Mouse (Mus musculus) testis, adult 2 months (tissue): Measurements from ENCODE around the gene Btbd9.

Experiments used
- CTCF ChIP-seq: fragments of 200-500 bp; IDR thresholded peaks from 2 replicates; pipeline ENCODE4 v1.5.1; 2012; ENCODE audit warnings: low read depth, mild to moderate bottlenecking, inconsistent platforms, low read length, moderate library complexity; ENCODE audit not compliant: control insufficient read depth, insufficient read depth, insufficient replicate concordance
- POLR2A ChIP-seq: fragments of 200-500 bp; IDR thresholded peaks from 2 replicates; pipeline ENCODE4 v1.6.1; 2012; ENCODE audit warnings: low read depth, mild to moderate bottlenecking, inconsistent platforms, low read length, moderate library complexity; ENCODE audit not compliant: control insufficient read depth

DNA sequence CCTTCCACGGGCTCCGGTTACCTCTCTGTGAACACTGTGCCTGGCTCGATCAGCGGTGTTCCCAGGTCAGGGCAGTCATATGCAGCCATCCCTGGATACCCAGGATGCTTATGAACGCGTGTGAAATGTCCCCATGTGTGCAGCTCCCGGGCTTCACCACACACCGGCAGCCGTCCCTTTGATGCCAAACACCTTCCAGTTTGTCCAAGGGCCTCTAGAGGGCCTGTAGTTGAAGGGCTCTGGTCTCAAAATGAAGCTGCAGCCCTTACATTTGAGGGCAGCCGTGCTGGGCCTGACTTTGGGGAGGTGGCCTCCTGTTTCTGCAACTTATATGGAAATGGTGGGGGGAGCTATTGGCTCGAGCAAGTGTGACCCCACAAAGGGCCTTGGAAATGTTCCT, 353.9 kb downstream of the Btbd9 start:
- TF ChIP-seq CTCF (no peak), POLR2A (no peak)
